Mouse (Mus musculus) hindbrain, postnatal 0 days (tissue): ENCODE results near the gene Mymk. TPM values are rescaled to one million over a fixed set of nuclear protein-coding genes. Genes with fewer than 3 reads are reported as not detected.

Experiments used
- ATAC-seq: fragments of 200-750 bp; cut with Nextera tagmentation; 2 replicates; pipeline ENCODE4 v1.8.0; 2017; ENCODE audit warnings: mild to moderate bottlenecking, moderate TSS enrichment, moderate library complexity
- DNase-seq: peaks from one replicate; pipeline ENCODE4 v3.0.0-alpha.2; 2015; ENCODE audit warnings: low spot score
- H3K27ac ChIP-seq: fragments of 300-500 bp; sonication (generic); 2 replicates; pipeline ENCODE4 v1.5.1; 2014; ENCODE audit warnings: mild to moderate bottlenecking
- H3K27me3 ChIP-seq: fragments of 300-500 bp; sonication (generic); 2 replicates; pipeline ENCODE4 v1.6.1; 2014; ENCODE audit warnings: low read length, mixed read lengths; ENCODE audit not compliant: insufficient read depth
- H3K36me3 ChIP-seq: fragments of 300-500 bp; sonication (generic); 2 replicates; pipeline ENCODE4 v1.6.1; 2014; ENCODE audit warnings: low read length, mixed read lengths; ENCODE audit not compliant: insufficient read depth
- H3K4me1 ChIP-seq: fragments of 300-500 bp; sonication (generic); 2 replicates; pipeline ENCODE4 v1.6.1; 2014; ENCODE audit warnings: antibody characterized with exemption, low read length, mixed read lengths; ENCODE audit not compliant: insufficient read depth
- H3K4me2 ChIP-seq: fragments of 300-500 bp; sonication (generic); 2 replicates; pipeline ENCODE4 v1.6.1; 2014; ENCODE audit warnings: low read depth, mild to moderate bottlenecking, low read length, moderate library complexity, mixed read lengths
- H3K4me3 ChIP-seq: fragments of 300-500 bp; sonication (generic); 2 replicates; pipeline ENCODE4 v1.5.1; 2014; ENCODE audit warnings: low read length
- H3K9ac ChIP-seq: fragments of 300-500 bp; sonication (generic); replicated peaks from 2 replicates; pipeline ENCODE4 v1.6.1; 2014; ENCODE audit warnings: mild to moderate bottlenecking, low read length, moderate library complexity, mixed read lengths
- H3K9me3 ChIP-seq: fragments of 300-500 bp; sonication (generic); 2 replicates; pipeline ENCODE4 v1.6.1; 2016; ENCODE audit warnings: low read length, mixed read lengths
- CTCF ChIP-seq: IDR thresholded peaks from 2 replicates; pipeline ENCODE4 v1.5.1; 2016; ENCODE audit warnings: antibody characterized with exemption, control low read depth, low read depth
- WGBS: fragments of 180-500 bp; shearing (Covaris S2); extraction: QIAGEN DNeasy Blood & Tissue Kit; methylation state at CpG from one replicate; pipeline ENCODE4 v1.1.7; 2014; 5-methylcytosine and 5-hydroxymethylcytosine counted together
- polyA plus RNA-seq: library from polyadenylated mRNA; unstranded; fragments of >200 nt; fragmentation: Nextera tagmentation; extraction: Ambion mirVana; gene quantifications from 2 replicates; pipeline ENCODE4 v1.2.1, GENCODE M21; 2015
- total RNA-seq: library from RNA; depleted of rRNA; stranded (reverse); fragments of >200 nt; gene quantifications from 2 replicates; pipeline ENCODE4 v1.2.3, GENCODE M21; 2014

The Mymk gene
- total and polyA plus RNA-seq, 2 experiments from 2014 or later, result 0.30 TPM; not detected in 1

DNA sequence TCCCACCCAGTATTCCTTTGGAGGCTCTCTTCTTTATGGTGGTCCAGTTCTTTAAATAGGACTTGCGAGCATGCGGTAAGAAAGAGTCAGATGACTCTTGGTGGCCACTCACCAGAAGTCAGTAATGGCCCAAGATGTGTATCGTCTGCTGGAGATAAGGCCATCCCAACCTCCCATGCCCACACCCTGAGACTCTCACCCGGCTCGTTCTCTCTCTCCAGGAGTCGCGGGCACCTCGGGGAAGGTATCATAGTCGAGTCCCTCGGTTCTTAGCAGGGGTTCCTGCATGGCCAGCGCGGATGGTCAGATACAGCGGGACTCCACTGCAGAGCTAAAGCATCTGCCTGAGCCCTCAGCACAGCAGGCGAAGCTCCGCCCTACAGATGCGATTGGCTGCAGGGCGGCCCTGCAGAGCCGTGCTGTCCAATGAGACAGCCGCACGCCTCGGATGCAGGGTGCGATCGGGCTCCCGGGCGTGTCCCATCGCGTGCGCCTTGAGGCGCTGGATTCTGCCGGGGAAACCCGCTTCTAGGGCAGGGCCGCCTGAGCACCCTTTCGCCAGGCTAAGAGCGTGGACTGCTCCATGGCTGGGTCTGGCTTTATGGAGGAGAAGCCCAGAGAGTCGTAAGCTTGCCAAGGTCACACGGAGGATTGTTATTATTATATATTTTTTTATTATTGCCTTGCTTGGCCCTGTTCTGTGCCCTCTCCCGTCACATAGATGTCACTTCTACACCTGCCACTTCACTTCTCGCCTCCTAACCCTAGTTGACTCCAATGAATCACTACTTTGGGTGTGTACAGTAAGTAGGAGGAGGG is 44.2 kb downstream of the Mymk start, which contains the start of gene Slc2a6:
TSS of gene Slc2a6 (minus strand) at position 381 of the 819 bp plus-strand sequence.
- peak within 1 kb of the TSS; percentile 58 for H3K4me2 ChIP-seq
- peak within 1 kb of the TSS; percentile 71 for H3K27ac ChIP-seq
- WGBS, result 1% methylated on average over 38 of the region's 38 CpGs

DNA sequence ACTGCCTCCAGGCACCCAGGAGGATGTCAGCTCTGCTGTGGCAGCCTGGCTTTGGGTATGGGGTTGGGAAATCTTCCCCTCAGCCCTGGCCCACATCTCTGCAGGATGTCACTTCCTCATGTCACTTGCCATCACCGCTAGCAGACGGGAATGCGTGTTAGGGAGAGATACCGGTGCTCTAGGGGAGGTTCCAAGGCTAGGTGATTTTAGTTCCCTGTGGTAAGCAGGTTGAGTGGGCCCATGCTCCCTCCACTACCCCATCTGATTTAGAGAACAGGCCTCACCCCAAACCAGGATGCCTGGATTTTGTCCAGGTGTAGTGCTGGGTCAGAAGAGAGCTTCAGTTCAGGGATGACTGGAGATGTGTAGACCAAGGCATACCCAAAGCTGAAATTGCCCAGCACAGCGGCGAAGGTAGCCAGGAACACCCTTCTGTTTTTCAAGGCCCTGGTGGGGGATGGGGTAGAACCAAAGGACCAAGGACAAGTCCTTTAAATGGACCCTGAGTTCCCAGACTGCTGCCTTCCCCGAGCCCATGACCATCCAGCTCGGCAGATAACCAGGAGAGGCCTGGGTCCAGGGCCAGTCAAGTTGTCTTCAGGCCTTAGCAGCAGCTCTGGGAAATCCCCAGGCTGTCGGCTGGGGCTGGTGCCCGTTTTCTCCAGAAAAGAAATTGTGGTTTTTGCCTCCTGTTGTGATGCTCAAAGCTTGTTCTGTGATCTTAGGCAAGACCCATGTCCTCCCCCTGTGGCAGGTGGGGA is 44.9 kb downstream of the Mymk start:
- Histone ChIP-seq H3K36me3 (no peaks in the 10 kb centered on the region), H3K9me3 (no peaks in the 10 kb centered on the region), H3K27me3 (no peaks in the 10 kb centered on the region), H3K4me2 (peak overlapping the region; percentile 58), H3K4me3 (peak overlapping the region; percentile 34), H3K9ac (peak overlapping the region; percentile 42), H3K27ac (peak overlapping the region; percentile 71), H3K4me1 (peaks cover 12% of the 10 kb centered on the region)
- TF ChIP-seq CTCF, result no peak
- ATAC-seq (no peak), DNase-seq (no peak)
- WGBS, result 60% methylated on average over 10 of the region's 10 CpGs

More for the DNA sequence above, 44.2 kb downstream of the Mymk start, which contains the start of gene Slc2a6:
- Histone ChIP-seq H3K27me3 (no peaks in the 10 kb centered on the region), H3K9ac (peak within 1 kb of the TSS; percentile 42), H3K36me3 (no peaks in the 10 kb centered on the region), H3K9me3 (no peaks in the 10 kb centered on the region), H3K4me1 (peaks cover 12% of the 10 kb centered on the region), H3K4me3 (peak within 1 kb of the TSS; percentile 34)
- ATAC-seq (peak; percentile 98), DNase-seq (peak; percentile 95)
- TF ChIP-seq CTCF, result no peak

DNA sequence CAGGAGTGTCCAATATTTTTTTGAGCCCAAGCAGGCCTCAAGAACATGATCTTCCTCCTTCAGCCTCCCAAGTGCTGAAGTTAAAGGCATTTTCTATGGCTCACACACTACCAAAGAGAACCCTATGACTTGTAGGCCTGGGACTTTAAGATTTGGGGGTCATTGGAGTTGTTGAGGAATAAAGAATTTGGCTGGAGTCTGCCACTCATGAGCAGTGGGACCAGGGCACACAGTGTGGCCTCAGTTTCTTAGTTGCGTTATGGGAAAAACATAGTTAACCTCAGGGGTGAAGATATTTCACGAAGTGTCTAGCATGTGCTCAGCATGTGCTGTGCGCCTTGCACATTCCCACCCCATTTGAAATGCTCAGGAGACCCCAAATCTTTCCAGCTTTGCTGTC is 45.6 kb downstream of the Mymk start:
- 89% methylated on average over 3 of the region's 3 CpGs for WGBS
- Histone ChIP-seq H3K27ac (no peak overlapping the region), H3K9ac (no peak overlapping the region), H3K4me2 (peak overlapping the region; percentile 58), H3K9me3 (no peaks in the 10 kb centered on the region), H3K27me3 (no peaks in the 10 kb centered on the region), H3K4me1 (peaks cover 12% of the 10 kb centered on the region), H3K4me3 (no peak overlapping the region), H3K36me3 (no peaks in the 10 kb centered on the region)
- no peak for TF ChIP-seq CTCF
- DNase-seq, result no peak
- ATAC-seq, result no peak

DNA sequence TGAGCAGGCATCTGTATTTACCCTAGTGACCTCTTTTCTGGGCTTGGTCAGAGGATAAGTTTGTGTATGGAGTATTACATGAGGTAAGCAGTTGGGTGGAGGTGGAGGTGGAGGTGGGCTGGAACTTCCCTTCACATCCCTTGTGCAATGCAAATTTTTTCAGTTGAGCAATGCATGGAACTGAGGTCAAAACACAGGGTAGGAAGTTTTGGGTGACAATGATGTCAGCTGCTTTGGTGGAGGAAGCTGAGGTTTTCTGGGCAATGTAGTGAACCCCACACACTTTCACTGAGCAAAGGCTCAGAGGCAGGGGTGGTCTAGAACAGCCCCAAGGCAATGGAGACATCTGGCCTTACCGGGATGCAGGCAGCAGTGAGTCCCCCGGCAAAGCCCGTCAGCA is 46.4 kb downstream of the Mymk start:
- 86% methylated on average over 3 of the region's 3 CpGs for WGBS
- TF ChIP-seq CTCF, result no peak
- H3K27ac ChIP-seq, result no peak overlapping the region
- no peaks in the 10 kb centered on the region for H3K27me3 ChIP-seq
- H3K9ac ChIP-seq, result no peak overlapping the region
- ATAC-seq (no peak), DNase-seq (no peak)
- H3K9me3 ChIP-seq, result no peaks in the 10 kb centered on the region
- H3K4me2 ChIP-seq, result no peak overlapping the region
- H3K36me3 ChIP-seq, result no peaks in the 10 kb centered on the region
- no peak overlapping the region for H3K4me3 ChIP-seq
- peaks cover 12% of the 10 kb centered on the region for H3K4me1 ChIP-seq

DNA sequence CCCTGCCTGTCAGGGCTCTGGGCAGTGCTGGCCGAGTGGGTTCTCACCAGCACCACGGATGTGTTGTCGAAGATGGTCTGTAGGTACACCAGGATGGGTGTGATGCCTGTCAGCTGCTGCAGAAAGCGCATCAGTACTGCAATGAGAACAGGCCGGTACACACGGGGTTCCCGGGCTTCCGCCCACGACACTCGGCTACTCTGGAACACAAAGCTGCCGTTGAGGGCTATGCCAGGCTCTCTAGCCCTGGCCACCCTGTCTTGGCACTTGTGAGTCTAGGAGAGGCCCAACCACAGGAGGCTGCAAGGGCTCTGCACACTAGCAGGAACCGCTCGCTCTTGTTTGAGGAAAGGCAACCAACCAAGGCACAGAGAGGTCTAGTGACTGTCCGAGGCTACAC is 47.8 kb downstream of the Mymk start:
- no peak for ATAC-seq

DNA sequence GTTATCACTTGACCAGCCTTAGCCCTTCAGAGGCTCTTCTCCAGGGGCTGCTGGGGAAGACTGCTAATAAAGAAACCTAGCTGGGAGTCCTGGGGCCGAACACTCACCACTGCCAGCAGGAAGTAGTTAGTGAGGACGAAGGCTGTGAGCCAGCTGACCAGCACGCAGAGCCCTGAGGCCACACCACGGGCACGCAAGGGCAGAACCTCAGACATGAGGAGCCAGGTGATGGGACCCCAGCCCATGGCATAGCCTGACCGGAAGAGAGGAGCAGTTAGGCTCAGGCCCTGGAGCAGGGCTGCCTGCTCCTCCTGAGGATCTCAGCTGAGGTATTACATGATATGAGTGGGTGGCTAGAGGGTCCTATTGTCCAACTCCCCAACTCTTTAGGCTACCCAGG is 49.4 kb downstream of the Mymk start:
- Histone ChIP-seq H3K4me3 (no peak overlapping the region), H3K27me3 (no peaks in the 10 kb centered on the region), H3K4me2 (no peak overlapping the region), H3K36me3 (0 out of 2 replicates have a peak, but pooled peaks cover 5% of the 10 kb centered on the region), H3K9me3 (no peaks in the 10 kb centered on the region), H3K4me1 (peaks cover 11% of the 10 kb centered on the region), H3K9ac (no peak overlapping the region), H3K27ac (no peak overlapping the region)
- TF ChIP-seq CTCF, result no peak
- WGBS, result 77% methylated on average over 6 of the region's 6 CpGs
- ATAC-seq (no peak), DNase-seq (no peak)

More for the DNA sequence above, 47.8 kb downstream of the Mymk start:
- no peak overlapping the region for H3K9ac ChIP-seq
- H3K27ac ChIP-seq, result no peak overlapping the region
- no peaks in the 10 kb centered on the region for H3K36me3 ChIP-seq
- 77% methylated on average over 14 of the region's 14 CpGs for WGBS
- H3K27me3 ChIP-seq, result no peaks in the 10 kb centered on the region
- H3K4me1 ChIP-seq, result peaks cover 12% of the 10 kb centered on the region
- DNase-seq, result no peak
- no peak overlapping the region for H3K4me3 ChIP-seq
- TF ChIP-seq CTCF, result no peak
- H3K9me3 ChIP-seq, result no peaks in the 10 kb centered on the region
- H3K4me2 ChIP-seq, result no peak overlapping the region
